Mouse (Mus musculus) granulocyte monocyte progenitor cell, adult 5-6 weeks (primary cell): Measurements from ENCODE around the gene Ano1. TPM values are rescaled to one million over a fixed set of nuclear protein-coding genes. Genes with fewer than 3 reads are reported as not detected.

Experiments
- ATAC-seq: replicated peaks from 2 replicates; pipeline ENCODE4 v1.8.0; 2016; ENCODE audit warnings: mild to moderate bottlenecking, moderate TSS enrichment, inconsistent platforms; ENCODE audit not compliant: poor library complexity, severe bottlenecking
- total RNA-seq, 2 experiments: library from RNA; stranded (forward) in 1 of 2; stranded (reverse) in 1 of 2; fragments of 200-712, 200-1000 nt in 1 of 2; fragments of >200 nt in 1 of 2; fragmentation: Nextera tagmentation in 1 of 2; gene quantifications; 2 replicates each; pipeline ENCODE4 v1.2.3; 2014 to 2017

Ano1 gene
- total RNA-seq, 2 experiments from 2014 or later, result not detected

- ATAC-seq, result peak; percentile 81
These were observed 17.8 kb upstream of the Ano1 start for GRCm38 (mm10) chr7:144769434-144770080.

- ATAC-seq, result peak; percentile 59
These were observed 17.1 kb upstream of the Ano1 start for GRCm38 (mm10) chr7:144768845-144769244.

GRCm38 (mm10) chr7:144764537-144765282 is 12.9 kb upstream of the Ano1 start:
- ATAC-seq, result no peak

- no peak for ATAC-seq
These were observed 12.2 kb upstream of the Ano1 start for GRCm38 (mm10) chr7:144764013-144764412.

- ATAC-seq, result no peak
These were observed 10.9 kb upstream of the Ano1 start for GRCm38 (mm10) chr7:144762496-144763235.

GRCm38 (mm10) chr7:144760228-144760627 is 8.5 kb upstream of the Ano1 start:
- no peak for ATAC-seq

GRCm38 (mm10) chr7:144759455-144759854 is 7.7 kb upstream of the Ano1 start:
- no peak for ATAC-seq

GRCm38 (mm10) chr7:144755511-144756378 is 4.0 kb upstream of the Ano1 start:
- peak; percentile 33 for ATAC-seq

- ATAC-seq, result no peak
These were observed 2.9 kb upstream of the Ano1 start for GRCm38 (mm10) chr7:144754722-144755121.

GRCm38 (mm10) chr7:144753657-144754031 is 1.9 kb upstream of the Ano1 start:
- ATAC-seq, result no peak

- ATAC-seq, result no peak
These were observed 1.3 kb upstream of the Ano1 start for GRCm38 (mm10) chr7:144752919-144753656.

- no peak for ATAC-seq
These were observed 4.0 kb downstream of the Ano1 start for GRCm38 (mm10) chr7:144747756-144748155.

- ATAC-seq, result no peak
These were observed 5.3 kb downstream of the Ano1 start for GRCm38 (mm10) chr7:144746466-144746865.

GRCm38 (mm10) chr7:144743874-144744273 is 7.9 kb downstream of the Ano1 start:
- ATAC-seq, result no peak

- no peak for ATAC-seq
These were observed 11.1 kb downstream of the Ano1 start for GRCm38 (mm10) chr7:144740643-144741042.

GRCm38 (mm10) chr7:144739810-144740209 is 12.0 kb downstream of the Ano1 start:
- ATAC-seq, result no peak

GRCm38 (mm10) chr7:144738357-144738798 is 13.4 kb downstream of the Ano1 start:
- ATAC-seq, result peak; percentile 50

GRCm38 (mm10) chr7:144731897-144732291 is 19.9 kb downstream of the Ano1 start:
- ATAC-seq, result no peak

- ATAC-seq, result no peak
These were observed 20.4 kb downstream of the Ano1 start for GRCm38 (mm10) chr7:144731182-144731896.
